8 mouse cellular contexts compared by ENCODE assay signal in the genomic region with DNA sequence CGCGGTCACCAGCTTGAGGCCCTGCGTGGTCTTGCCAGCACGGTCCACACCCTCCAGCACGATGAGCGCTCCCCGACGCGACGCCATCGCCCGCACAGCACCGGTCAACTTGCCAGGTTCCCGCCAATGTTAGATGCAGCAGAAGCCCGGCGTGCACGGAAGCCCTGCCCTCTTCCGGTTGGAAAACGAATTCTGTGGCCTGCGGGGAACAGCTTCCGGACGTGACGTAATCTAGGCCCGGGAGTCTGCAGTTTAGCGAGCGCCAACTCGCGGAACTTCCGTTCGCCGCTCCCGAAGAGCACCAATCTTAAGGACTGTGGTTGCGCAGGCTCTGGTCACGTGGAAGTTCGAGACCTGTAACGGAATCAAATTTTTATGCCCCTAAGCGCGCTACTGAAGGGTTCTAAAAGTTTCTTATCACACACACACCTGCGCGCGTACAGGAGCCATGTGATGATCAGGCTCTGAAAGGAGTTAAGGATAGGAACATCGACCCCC. TPM values are rescaled to one million over a fixed set of nuclear protein-coding genes. Genes with fewer than 3 reads are reported as not detected.
DNase-seq lines count a peak whose midpoint lies in the region; ATAC-seq lines count a peak whose summit lies in the region.

A gene (minus strand): TSS at position 194 of the 498 bp plus-strand sequence.

- ATAC-seq in common myeloid progenitor, adult 5-6 weeks (replicated peaks; ENCODE audit: low read depth, poor library complexity, severe bottlenecking), result peak; percentile 62

- DNase-seq in ZHBTc4 (ENCODE audit: low read depth, low spot score), result peak; percentile 98
- peak; percentile 85 to 89 for DNase-seq in gastrocnemius, adult 8-10 months (ENCODE audit: low spot score in 2 of 2)
- peak; percentile 88 for DNase-seq in hindlimb bud, embryonic 11.5 days (ENCODE audit: extremely low spot score, low read depth, low spot score)
- DNase-seq in left cerebral cortex, adult 8-10 months (ENCODE audit: low spot score in 2 of 2), result peak; percentile 82 to 94
- peak; percentile 96 to 97 for DNase-seq in right cerebral cortex, postnatal 10 days (ENCODE audit: low spot score in 2 of 2)
- DNase-seq in urinary bladder, postnatal 25 days (ENCODE audit: low spot score), result peak; percentile 84

- peak within 1 kb of the TSS; percentile 96 for H3K4me3 ChIP-seq in megakaryocyte, embryonic 14.5 days (replicated peaks)

- peaks cover 80% of the 10 kb centered on the region for H3K4me1 ChIP-seq in megakaryocyte, embryonic 14.5 days

- H3K36me3 ChIP-seq in megakaryocyte, embryonic 14.5 days (replicated peaks; ENCODE audit: low read length), result peaks cover 45% of the 10 kb centered on the region

- no peaks in the 10 kb centered on the region for H3K9me3 ChIP-seq in megakaryocyte, embryonic 14.5 days

- no peaks in the 10 kb centered on the region for H3K27me3 ChIP-seq in megakaryocyte, embryonic 14.5 days (replicated peaks)

RNA-seq across cellular contexts. Expression of the gene that starts here (rescaled TPM):
- 249 and 271 TPM in 2 replicates for total RNA-seq in common myeloid progenitor, adult 5-6 weeks (2017)
- total RNA-seq in gastrocnemius, adult 8-10 months (2022), result 10 to 100 TPM; 14.8 to 17.3 (median 16.1) TPM
- total RNA-seq in left cerebral cortex, adult 8-10 months (2022), result 10 to 100 TPM; 45.2 to 50.9 (median 46.1) TPM
- 4.6 and 45.2 TPM in 2 replicates for polyA plus RNA-seq in megakaryocyte, embryonic 14.5 days (2012; ENCODE audit: insufficient read depth, low replicate concordance)

Comparison
In these comparisons a context has a peak if more than half of its experiments do, and no peak if none do; other contexts are left out.
1. Peak in every context shown above with its lines: DNase-seq, ATAC-seq and H3K4me3 ChIP-seq.